In genomic region chr2:148186363-148186991, GRCm38 (mm10) we compare ENCODE assay signal across 29 mouse cellular contexts.
DNase-seq lines count a peak whose midpoint lies in the region; ATAC-seq and TF ChIP-seq lines count a peak whose summit lies in the region.
"Had no signal": no experiment of that assay in that cellular context is flagged by ENCODE, and none has a peak within 500 bp of the region (broad histone marks: within the 10 kb centered on the region; RNA-seq: fewer than 3 reads in every experiment).

No protein-coding gene starts in this region.

- H3K36me3 ChIP-seq in lung, embryonic 14.5 days (ENCODE audit: insufficient read depth), result no peaks in the 10 kb centered on the region
- no peaks in the 10 kb centered on the region for H3K36me3 ChIP-seq in midbrain, embryonic 10.5 days
- H3K36me3 ChIP-seq in midbrain, postnatal 0 days (ENCODE audit: insufficient read depth, low read length), result no peaks in the 10 kb centered on the region
- no peaks in the 10 kb centered on the region for H3K36me3 ChIP-seq in thymus, adult 2 months (ENCODE audit: control insufficient read depth, insufficient read depth, low read length)
- H3K36me3 ChIP-seq: embryonic facial prominence, embryonic 13.5 days; forebrain, embryonic 12.5 days; G1E; hindbrain, embryonic 13.5 days; limb, embryonic 12.5 days; liver, embryonic 15.5 days had no signal

- no peaks in the 10 kb centered on the region for H3K9me3 ChIP-seq in lung, embryonic 14.5 days (ENCODE audit: low read depth, low read length)
- no peaks in the 10 kb centered on the region for H3K9me3 ChIP-seq in midbrain, embryonic 10.5 days (replicated peaks)
- H3K9me3 ChIP-seq in midbrain, postnatal 0 days (ENCODE audit: low read length), result no peaks in the 10 kb centered on the region
- H3K9me3 ChIP-seq: embryonic facial prominence, embryonic 13.5 days; forebrain, embryonic 12.5 days; hindbrain, embryonic 13.5 days; limb, embryonic 12.5 days; liver, embryonic 15.5 days had no signal

- no peaks in the 10 kb centered on the region for H3K27me3 ChIP-seq in lung, embryonic 14.5 days (ENCODE audit: insufficient read depth, low read length)
- no peaks in the 10 kb centered on the region for H3K27me3 ChIP-seq in midbrain, embryonic 10.5 days (ENCODE audit: low read depth, poor library complexity, severe bottlenecking)
- no peaks in the 10 kb centered on the region for H3K27me3 ChIP-seq in midbrain, postnatal 0 days (ENCODE audit: insufficient read depth, low read length)
- H3K27me3 ChIP-seq in thymus, adult 2 months (ENCODE audit: control insufficient read depth, insufficient read depth, low read length), result no peaks in the 10 kb centered on the region
- H3K27me3 ChIP-seq: embryonic facial prominence, embryonic 13.5 days; forebrain, embryonic 12.5 days; limb, embryonic 12.5 days; liver, embryonic 15.5 days had no signal

- no peak overlapping the region for H3K4me2 ChIP-seq in lung, embryonic 14.5 days
- no peak overlapping the region for H3K4me2 ChIP-seq in midbrain, postnatal 0 days (ENCODE audit: low read depth, low read length, poor library complexity, severe bottlenecking)
- H3K4me2 ChIP-seq: embryonic facial prominence, embryonic 13.5 days; forebrain, embryonic 12.5 days; heart, embryonic 11.5 days; hindbrain, embryonic 13.5 days; limb, embryonic 12.5 days; liver, embryonic 15.5 days had no signal

- H3K27ac ChIP-seq in lung, embryonic 14.5 days (ENCODE audit: low read depth), result 0 out of 2 replicates have a peak overlapping the region, but pooled peaks have one; percentile 9
- no peak overlapping the region for H3K27ac ChIP-seq in midbrain, embryonic 10.5 days (replicated peaks)
- no peak overlapping the region for H3K27ac ChIP-seq in midbrain, postnatal 0 days (ENCODE audit: low read depth, low read length)
- H3K27ac ChIP-seq in thymus, adult 2 months (ENCODE audit: control insufficient read depth, insufficient read depth, low read length), result no peak overlapping the region
- H3K27ac ChIP-seq: embryonic facial prominence, embryonic 13.5 days; forebrain, embryonic 12.5 days; hindbrain, embryonic 13.5 days; limb, embryonic 12.5 days; liver, embryonic 15.5 days had no signal

- WGBS in lung, embryonic 14.5 days, result 57% methylated on average over 7 of the region's 7 CpGs
- WGBS in midbrain, embryonic 10.5 days, result 93% methylated on average over 7 of the region's 7 CpGs
- WGBS in midbrain, postnatal 0 days, result 85% methylated on average over 7 of the region's 7 CpGs
- 82% methylated on average over 7 of the region's 7 CpGs for WGBS in thymus, adult 2 months

- no peak overlapping the region for H3K4me3 ChIP-seq in lung, embryonic 14.5 days (ENCODE audit: low read depth, low read length)
- no peak overlapping the region for H3K4me3 ChIP-seq in midbrain, embryonic 10.5 days
- no peak overlapping the region for H3K4me3 ChIP-seq in midbrain, postnatal 0 days (ENCODE audit: low read depth, low read length)
- no peak overlapping the region for H3K4me3 ChIP-seq in thymus, adult 2 months (ENCODE audit: control insufficient read depth, insufficient read depth, low read length)
- H3K4me3 ChIP-seq: embryonic facial prominence, embryonic 13.5 days; erythroblast, embryonic 14.5 days; forebrain, embryonic 12.5 days; hindbrain, embryonic 13.5 days; limb, embryonic 12.5 days; liver, embryonic 15.5 days had no signal

- peaks cover 8% of the 10 kb centered on the region; the same call in 1 of the 2 replicates for H3K4me1 ChIP-seq in lung, embryonic 14.5 days (ENCODE audit: insufficient read depth)
- no peaks in the 10 kb centered on the region for H3K4me1 ChIP-seq in midbrain, embryonic 10.5 days
- no peaks in the 10 kb centered on the region for H3K4me1 ChIP-seq in midbrain, postnatal 0 days (ENCODE audit: insufficient read depth, low read length)
- H3K4me1 ChIP-seq in thymus, adult 2 months (replicated peaks; ENCODE audit: control insufficient read depth, insufficient read depth, low read length), result no peaks in the 10 kb centered on the region
- H3K4me1 ChIP-seq: embryonic facial prominence, embryonic 13.5 days; forebrain, embryonic 12.5 days; hindbrain, embryonic 13.5 days; liver, embryonic 15.5 days had no signal

- no peak for ATAC-seq in lung, embryonic 14.5 days (ENCODE audit: insufficient read depth)
- ATAC-seq in midbrain, postnatal 0 days (ENCODE audit: low FRiP score), result no peak
- ATAC-seq: intestine, embryonic 16.5 days had no signal

- TF ChIP-seq CTCF in lung, embryonic 14.5 days (IDR thresholded peaks at IDR 0.05; ENCODE audit: low read depth), result no peak
- no peak for TF ChIP-seq CTCF in midbrain, postnatal 0 days (IDR thresholded peaks at IDR 0.05)
- TF ChIP-seq CTCF in thymus, adult 2 months (IDR thresholded peaks at IDR 0.05; ENCODE audit: borderline replicate concordance, control insufficient read depth, extremely low read depth, insufficient read depth, low read length, poor library complexity), result no peak

- DNase-seq in lung, embryonic 14.5 days, result peak; percentile 60
- DNase-seq in lung, postnatal 25 days (ENCODE audit: low spot score), result no peak
- peak; percentile 5 for DNase-seq in midbrain, embryonic 10.5 days (ENCODE audit: low spot score)
- DNase-seq in midbrain, postnatal 0 days (ENCODE audit: low spot score), result no peak
- peak; percentile 68 for DNase-seq in NIH3T3 (ENCODE audit: low read depth)
- no peak for DNase-seq in thymus, adult 2 months
- no peak for DNase-seq in layer of hippocampus, adult 11-12 months (ENCODE audit: low spot score)
- DNase-seq: adrenal gland, postnatal 14 days; cerebellum, adult 11 months; cerebellum, adult 9-10 months; cerebellum, postnatal 36 days; gastrocnemius, postnatal 10 days; heart, postnatal 4 days; kidney, adult 8-10 months; kidney, postnatal 10 days; layer of hippocampus, adult 9-11 months; retina, postnatal 1 day; right cerebral cortex, postnatal 25 days; spleen, adult 18-20 months; thymus, postnatal 25 days had no signal

- H3K9ac ChIP-seq in lung, embryonic 14.5 days, result no peak overlapping the region
- H3K9ac ChIP-seq in midbrain, postnatal 0 days (replicated peaks; ENCODE audit: low read length, poor library complexity, severe bottlenecking), result no peak overlapping the region
- H3K9ac ChIP-seq: embryonic facial prominence, embryonic 13.5 days; forebrain, embryonic 12.5 days; hindbrain, embryonic 13.5 days; limb, embryonic 12.5 days; liver, embryonic 15.5 days had no signal

- TF ChIP-seq POLR2A in thymus, adult 2 months (IDR thresholded peaks at IDR 0.05; ENCODE audit: control insufficient read depth, extremely low read depth, insufficient read depth, low read length, poor library complexity), result no peak

Comparison
In these comparisons a context has a peak if more than half of its experiments do, and no peak if none do; other contexts are left out.
1. DNase-seq: peak in lung, embryonic 14.5 days (single experiment), midbrain, embryonic 10.5 days (single experiment) and NIH3T3 (single experiment); none in lung, postnatal 25 days (single experiment), midbrain, postnatal 0 days (single experiment), thymus, adult 2 months (single experiment) and layer of hippocampus, adult 11-12 months (single experiment).